Mouse (Mus musculus): ENCODE measurements around the gene Rab6b.

GRCm38 (mm10) chr9:103225464-103225863 lies 113.9 kb downstream of the Rab6b start:
- TF ChIP-seq CTCF (IDR thresholded peaks at IDR 0.05; ENCODE audit: low read depth) = peak; percentile 66
- TF ChIP-seq EP300 (IDR thresholded peaks at IDR 0.05; ENCODE audit: low read depth) = no peak
